Mouse (Mus musculus): ENCODE data around the gene Myt1l. TPM values are rescaled to one million over a fixed set of nuclear protein-coding genes. Genes with fewer than 3 reads are reported as not detected.

The Myt1l gene
- polyA plus RNA-seq, 1 experiment from 2014 or later, result 233 TPM

DNA sequence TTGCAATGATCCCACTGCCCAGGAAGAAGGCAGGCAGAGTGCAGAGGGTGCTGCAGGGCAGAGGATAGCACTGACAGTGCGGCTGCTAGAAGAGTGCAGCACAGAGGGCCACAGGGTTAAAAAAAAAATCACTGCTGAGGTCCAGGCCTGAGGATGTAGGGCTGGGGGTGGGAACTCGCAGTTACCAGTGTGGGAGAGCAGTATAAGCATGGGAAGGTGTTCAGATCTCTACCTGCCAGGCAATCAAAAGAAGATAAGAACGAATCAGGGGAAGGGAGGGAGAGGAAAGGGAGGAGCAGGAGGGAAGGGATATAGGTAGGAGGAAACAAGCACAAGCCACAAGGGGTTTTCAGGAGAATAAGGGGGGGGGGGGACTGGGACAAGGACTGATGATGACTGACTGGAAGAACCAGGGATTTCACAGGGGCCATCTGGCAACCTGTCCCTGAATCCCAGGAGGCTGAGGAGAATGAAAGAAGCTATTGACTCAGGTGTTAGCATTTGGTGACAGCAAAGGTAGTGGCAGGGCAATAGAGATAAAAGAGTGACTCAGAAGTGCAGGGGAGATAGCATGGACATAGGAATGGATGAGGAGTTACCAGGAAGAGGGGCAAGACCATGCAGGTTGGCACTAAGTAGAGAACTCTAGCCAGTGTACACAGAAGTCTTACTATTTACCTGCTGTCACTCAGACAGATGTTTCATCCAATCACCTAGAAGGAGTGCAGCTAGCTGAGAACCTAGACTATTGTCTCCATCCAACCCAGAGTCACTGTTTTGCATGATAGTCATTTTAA, 270.6 kb downstream of the Myt1l start:
- Histone ChIP-seq H3K36me3 (no peaks in the 10 kb centered on the region), H3K4me3 (no peak overlapping the region), H3K4me2 (no peak overlapping the region), H3K4me1 (replicated peaks) (no peaks in the 10 kb centered on the region), H3K9me3 (no peaks in the 10 kb centered on the region), H3K27me3 (no peaks in the 10 kb centered on the region), H3K27ac (replicated peaks) (no peak overlapping the region), H3K9ac (no peak overlapping the region)
- ATAC-seq (ENCODE audit: low FRiP score, low read depth), result no peak
- WGBS, result 70% methylated on average over 3 of the region's 3 CpGs

DNA sequence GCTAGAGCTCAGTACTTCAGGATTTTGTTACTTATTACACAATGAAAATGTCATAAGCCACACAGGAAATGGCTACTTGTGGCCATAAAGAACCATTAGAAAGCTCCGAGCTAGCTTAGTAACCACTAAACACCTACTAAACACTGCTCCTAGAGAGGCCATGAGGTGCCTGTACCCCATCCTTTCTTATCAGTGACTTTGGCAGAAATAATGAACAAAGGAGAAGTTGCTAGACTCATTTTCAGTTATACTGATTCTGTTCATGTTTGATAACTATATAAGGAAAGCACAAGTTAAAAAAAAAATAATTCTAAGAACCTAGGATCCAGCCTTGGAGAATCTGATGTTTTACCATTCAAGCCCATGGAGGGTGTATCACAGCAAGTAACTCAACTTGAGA, 278.2 kb downstream of the Myt1l start:
- 88% methylated on average over 1 of the region's 1 CpGs for WGBS

DNA sequence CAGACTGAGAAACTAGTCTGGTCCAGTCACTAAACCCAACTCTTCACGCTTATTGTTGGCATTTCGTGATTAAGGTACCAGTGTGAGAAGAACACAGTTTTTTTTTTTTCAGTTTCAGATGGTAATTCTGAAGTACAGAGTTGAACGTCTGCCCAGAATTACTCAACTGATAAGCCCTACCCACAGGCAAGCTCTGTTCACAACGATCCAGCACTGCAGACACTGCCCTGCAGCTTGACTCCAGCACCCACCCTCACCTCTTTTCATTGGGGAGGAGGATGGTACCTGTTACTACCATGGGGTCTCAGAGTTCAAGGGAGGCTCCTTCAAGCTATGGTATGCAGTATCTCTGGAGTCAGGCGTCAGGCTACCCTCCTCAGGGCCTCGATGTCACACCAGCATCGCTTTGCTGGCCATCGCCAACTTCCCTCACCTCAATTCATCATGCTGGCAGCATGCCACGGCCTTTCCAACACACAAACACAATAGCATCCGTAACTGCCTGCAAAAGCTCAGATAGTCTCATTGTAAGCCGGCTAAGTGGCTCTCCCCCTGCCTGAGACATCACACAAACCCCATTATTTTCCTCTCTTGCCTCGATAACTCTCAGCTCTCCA, 281.5 kb downstream of the Myt1l start:
- 26% methylated on average over 12 of the region's 12 CpGs for WGBS
- Histone ChIP-seq H3K36me3 (peaks cover 9% of the 10 kb centered on the region; the same call in 1 of the 2 replicates), H3K9ac (no peak overlapping the region), H3K4me2 (no peak overlapping the region), H3K27ac (replicated peaks) (peak overlapping the region; percentile 12), H3K27me3 (no peaks in the 10 kb centered on the region), H3K4me3 (no peak overlapping the region), H3K9me3 (no peaks in the 10 kb centered on the region), H3K4me1 (replicated peaks) (peaks cover 10% of the 10 kb centered on the region; the same call in 1 of the 2 replicates)
- ATAC-seq (ENCODE audit: low FRiP score, low read depth), result no peak

More for the DNA sequence above, 278.2 kb downstream of the Myt1l start:
- Histone ChIP-seq H3K4me1 (replicated peaks) (peaks cover 7% of the 10 kb centered on the region; the same call in 1 of the 2 replicates), H3K9ac (no peak overlapping the region), H3K36me3 (peaks cover 6% of the 10 kb centered on the region; the same call in 1 of the 2 replicates), H3K4me3 (no peak overlapping the region), H3K27ac (replicated peaks) (no peak overlapping the region), H3K4me2 (no peak overlapping the region), H3K9me3 (no peaks in the 10 kb centered on the region), H3K27me3 (no peaks in the 10 kb centered on the region)
- ATAC-seq (ENCODE audit: low FRiP score, low read depth), result no peak

DNA sequence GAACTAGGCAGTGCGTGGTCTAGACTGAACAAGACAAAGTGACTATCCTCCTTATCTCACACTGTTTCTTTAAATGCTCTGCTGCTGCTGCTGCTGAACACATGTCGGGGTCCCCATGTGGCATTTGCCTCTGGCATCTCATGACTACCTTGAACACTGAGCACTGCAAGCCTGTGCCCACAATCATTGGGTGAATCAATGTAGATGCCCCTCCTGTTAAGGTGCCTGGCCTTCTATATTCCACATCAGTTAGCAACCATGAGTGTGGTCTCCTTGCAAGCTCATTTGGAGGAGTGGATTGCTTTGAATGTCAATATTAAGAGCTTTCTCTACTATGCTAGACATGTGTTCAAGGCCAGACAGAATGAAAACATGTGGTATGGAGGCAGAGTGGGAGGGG, 287.3 kb downstream of the Myt1l start:
- no peak for ATAC-seq (ENCODE audit: low FRiP score, low read depth)
- H3K27ac ChIP-seq (replicated peaks), result peak overlapping the region; percentile 76
- peaks cover 30% of the 10 kb centered on the region for H3K4me1 ChIP-seq (replicated peaks)
- no peaks in the 10 kb centered on the region for H3K9me3 ChIP-seq
- H3K4me3 ChIP-seq, result no peak overlapping the region
- H3K4me2 ChIP-seq, result no peak overlapping the region
- peaks cover 4% of the 10 kb centered on the region; the same call in 1 of the 2 replicates for H3K36me3 ChIP-seq
- no peak overlapping the region for H3K9ac ChIP-seq
- H3K27me3 ChIP-seq, result no peaks in the 10 kb centered on the region
- 65% methylated on average over 2 of the region's 2 CpGs for WGBS

DNA sequence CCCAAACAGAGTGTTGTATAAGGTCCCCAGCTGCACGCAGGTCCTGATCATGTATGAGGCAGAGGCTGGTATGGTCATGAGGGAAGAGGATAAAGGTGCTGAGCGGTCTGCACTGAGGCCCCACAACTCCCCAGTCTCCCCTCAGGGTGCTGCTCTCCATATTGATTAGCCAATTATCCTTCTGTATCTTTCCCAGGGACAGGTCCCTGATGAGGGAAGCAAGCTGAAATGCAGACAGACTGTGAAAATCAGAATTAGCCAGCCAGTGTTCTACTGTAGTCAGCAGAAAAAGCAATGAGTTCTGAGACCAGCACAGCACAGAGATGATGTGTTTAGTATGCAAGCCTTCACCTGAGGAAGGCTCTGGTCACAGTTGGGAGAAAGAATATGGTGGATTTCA, 287.9 kb downstream of the Myt1l start:
- H3K4me2 ChIP-seq, result no peak overlapping the region
- peak; percentile 75 for ATAC-seq (ENCODE audit: low FRiP score, low read depth)
- no peak overlapping the region for H3K4me3 ChIP-seq
- 47% methylated on average over 2 of the region's 2 CpGs for WGBS
- H3K9me3 ChIP-seq, result no peaks in the 10 kb centered on the region
- H3K4me1 ChIP-seq (replicated peaks), result peaks cover 33% of the 10 kb centered on the region
- H3K36me3 ChIP-seq, result peaks cover 4% of the 10 kb centered on the region; the same call in 1 of the 2 replicates
- H3K9ac ChIP-seq, result no peak overlapping the region
- H3K27ac ChIP-seq (replicated peaks), result peak overlapping the region; percentile 76
- no peaks in the 10 kb centered on the region for H3K27me3 ChIP-seq

DNA sequence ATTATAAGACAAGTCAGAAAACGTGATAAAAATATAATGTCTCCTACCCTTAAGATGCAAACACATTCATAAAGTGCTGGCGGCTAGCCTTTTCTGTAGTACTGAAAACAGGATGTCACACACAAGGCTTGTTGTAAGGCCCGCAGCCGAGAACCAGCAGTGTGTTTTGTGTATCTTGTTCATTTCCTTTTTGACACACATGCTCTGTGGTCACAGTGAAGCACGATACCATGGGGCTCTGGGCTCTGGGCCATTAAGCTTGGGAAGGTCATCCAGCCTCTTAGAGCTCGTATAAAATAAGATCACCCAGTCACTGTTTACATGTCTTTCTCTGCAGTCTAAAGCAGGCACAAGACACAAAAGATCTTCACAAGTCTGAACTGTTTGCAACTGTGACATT, 288.6 kb downstream of the Myt1l start:
- Histone ChIP-seq H3K9me3 (no peaks in the 10 kb centered on the region), H3K4me1 (replicated peaks) (peaks cover 39% of the 10 kb centered on the region), H3K4me3 (no peak overlapping the region), H3K27ac (replicated peaks) (peak overlapping the region; percentile 76), H3K27me3 (no peaks in the 10 kb centered on the region), H3K36me3 (peaks cover 2% of the 10 kb centered on the region; the same call in 1 of the 2 replicates), H3K4me2 (no peak overlapping the region), H3K9ac (no peak overlapping the region)
- ATAC-seq (ENCODE audit: low FRiP score, low read depth), result no peak
- 51% methylated on average over 6 of the region's 6 CpGs for WGBS

DNA sequence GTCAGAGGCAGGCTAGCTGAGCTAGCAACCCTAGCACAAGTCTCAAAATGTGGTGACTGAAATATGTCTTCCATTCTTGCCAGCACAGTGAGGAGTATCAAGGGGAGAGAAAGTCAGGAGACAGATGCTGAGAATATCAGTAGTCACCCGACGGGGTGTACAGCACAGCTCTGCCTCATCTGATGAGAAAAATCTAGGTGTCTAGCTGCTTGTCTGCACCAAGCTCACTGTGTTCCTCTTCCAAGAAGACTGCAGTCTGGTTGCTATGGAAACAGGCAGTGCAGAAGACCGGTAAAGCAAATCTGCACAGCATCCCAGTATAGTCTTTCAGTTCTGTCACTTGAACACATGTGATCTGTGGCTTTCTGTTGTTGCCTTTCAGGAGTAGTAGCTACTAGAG, 294.0 kb downstream of the Myt1l start:
- 20% methylated on average over 3 of the region's 3 CpGs for WGBS
- Histone ChIP-seq H3K4me3 (no peak overlapping the region), H3K27ac (replicated peaks) (peak overlapping the region; percentile 82), H3K27me3 (no peaks in the 10 kb centered on the region), H3K4me2 (no peak overlapping the region), H3K4me1 (replicated peaks) (peaks cover 42% of the 10 kb centered on the region), H3K9ac (no peak overlapping the region), H3K36me3 (peaks cover 6% of the 10 kb centered on the region), H3K9me3 (no peaks in the 10 kb centered on the region)
- ATAC-seq (ENCODE audit: low FRiP score, low read depth), result peak; percentile 78

DNA sequence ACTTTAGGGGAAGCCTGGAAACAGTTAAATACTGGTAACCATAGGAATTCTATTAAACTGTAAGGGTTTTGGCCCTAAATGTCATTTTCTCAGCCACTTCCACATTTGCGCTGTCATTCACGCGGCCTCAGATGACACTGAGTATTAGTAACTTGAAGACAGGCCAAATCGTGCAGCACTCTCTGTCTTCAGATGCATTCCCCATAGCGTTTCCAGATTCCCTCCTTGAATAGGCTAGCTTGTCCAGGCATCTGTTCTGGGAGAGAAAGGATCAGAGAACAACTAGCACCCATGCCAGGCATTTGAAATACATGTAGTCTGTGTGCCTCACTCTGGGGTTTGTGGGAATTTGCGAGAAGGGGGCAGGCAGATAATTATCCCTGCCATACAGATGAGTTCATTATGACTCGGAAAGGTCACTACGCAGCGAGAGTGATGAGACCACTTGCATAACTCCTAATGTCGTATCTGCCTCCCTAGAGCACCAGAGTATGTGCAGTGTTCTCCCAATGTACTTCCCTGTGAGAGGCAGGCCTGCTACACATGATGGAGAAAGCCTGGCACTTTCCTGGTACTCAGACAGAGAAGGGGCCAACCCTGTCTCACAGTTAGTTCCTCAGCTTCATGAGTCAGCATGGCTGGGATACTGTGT, 295.7 kb downstream of the Myt1l start:
- no peak overlapping the region for H3K4me2 ChIP-seq
- H3K4me1 ChIP-seq (replicated peaks), result peaks cover 36% of the 10 kb centered on the region
- no peak overlapping the region for H3K9ac ChIP-seq
- H3K36me3 ChIP-seq, result peaks cover 11% of the 10 kb centered on the region
- H3K27me3 ChIP-seq, result no peaks in the 10 kb centered on the region
- no peak; the same call in 1 of the 2 replicates for ATAC-seq (ENCODE audit: low FRiP score, low read depth)
- H3K27ac ChIP-seq (replicated peaks), result peak overlapping the region; percentile 35
- no peak overlapping the region for H3K4me3 ChIP-seq
- no peaks in the 10 kb centered on the region for H3K9me3 ChIP-seq
- WGBS, result 60% methylated on average over 10 of the region's 10 CpGs

DNA sequence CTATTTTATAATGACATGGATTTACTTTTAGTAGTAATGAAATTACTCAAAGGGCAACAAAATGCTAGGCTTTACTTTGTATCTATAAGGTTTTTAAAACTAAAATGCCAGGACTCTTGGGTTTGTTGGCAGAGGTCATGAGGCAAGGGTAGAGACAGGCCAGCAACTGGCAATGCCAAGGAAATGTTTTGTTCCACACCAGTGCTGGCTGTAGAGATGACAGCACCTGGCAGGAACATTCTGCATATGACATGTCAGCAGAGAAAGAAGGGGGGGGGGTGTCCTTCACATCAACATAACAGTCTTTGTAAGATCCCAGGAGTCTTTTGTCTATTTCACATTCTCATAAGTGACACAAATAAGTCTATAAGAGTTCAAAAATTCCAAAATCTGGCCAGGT, 302.4 kb downstream of the Myt1l start:
- H3K4me1 ChIP-seq (replicated peaks), result peaks cover 9% of the 10 kb centered on the region; the same call in 1 of the 2 replicates
- no peak overlapping the region for H3K4me3 ChIP-seq
- H3K4me2 ChIP-seq, result no peak overlapping the region
- no peak for ATAC-seq (ENCODE audit: low FRiP score, low read depth)
- H3K27me3 ChIP-seq, result no peaks in the 10 kb centered on the region
- no peak overlapping the region for H3K9ac ChIP-seq
- peaks cover 14% of the 10 kb centered on the region for H3K36me3 ChIP-seq
- H3K9me3 ChIP-seq, result no peaks in the 10 kb centered on the region
- H3K27ac ChIP-seq (replicated peaks), result no peak overlapping the region

DNA sequence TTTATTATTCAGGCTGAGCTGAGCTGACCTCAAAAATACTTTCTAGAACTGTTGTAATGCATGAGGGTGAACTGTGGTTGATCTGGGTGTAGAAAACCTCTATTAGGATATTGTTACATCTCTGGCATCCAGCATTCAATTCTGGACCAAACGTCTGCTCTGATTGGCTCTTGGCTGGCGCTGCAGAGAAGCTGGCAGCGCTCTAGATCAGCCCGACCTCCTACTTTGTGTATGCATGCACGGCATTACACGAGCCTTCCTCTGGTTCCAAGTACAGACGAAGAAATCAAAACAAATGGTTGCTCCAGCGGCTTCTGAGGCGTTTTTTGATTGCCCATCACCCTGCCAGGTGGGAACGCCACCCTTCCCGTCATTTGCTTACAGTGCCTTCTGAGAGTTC, 303.2 kb downstream of the Myt1l start:
- no peak overlapping the region for H3K27ac ChIP-seq (replicated peaks)
- no peak for ATAC-seq (ENCODE audit: low FRiP score, low read depth)
- H3K4me2 ChIP-seq, result no peak overlapping the region

DNA sequence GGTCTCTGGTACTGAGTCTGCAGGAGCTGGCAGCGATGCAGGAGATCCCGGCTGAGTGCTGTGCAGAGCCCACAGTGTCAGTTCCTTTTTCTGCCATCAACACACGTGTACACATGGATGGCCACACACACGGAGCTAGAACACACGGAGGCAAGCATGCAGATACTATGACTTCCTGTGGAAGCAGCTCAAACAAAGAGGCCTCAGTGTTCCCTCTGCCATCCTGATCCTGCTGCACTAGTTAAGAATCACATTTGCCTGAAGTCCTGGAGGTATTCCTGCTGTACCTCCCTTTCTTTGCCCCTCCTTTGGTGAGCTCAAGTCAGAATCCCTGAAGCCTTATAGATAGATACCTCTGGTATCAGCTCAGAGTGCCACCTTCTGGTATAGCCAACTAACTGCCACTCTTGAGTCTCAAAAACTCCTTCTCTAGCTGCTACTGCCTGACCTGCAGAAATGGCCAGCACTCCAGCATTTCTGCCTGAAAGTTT, 309.2 kb downstream of the Myt1l start:
- H3K9me3 ChIP-seq, result no peaks in the 10 kb centered on the region
- H3K27me3 ChIP-seq, result no peaks in the 10 kb centered on the region
- WGBS, result 52% methylated on average over 5 of the region's 5 CpGs
- H3K4me1 ChIP-seq (replicated peaks), result peaks cover 23% of the 10 kb centered on the region
- H3K36me3 ChIP-seq, result peaks cover 15% of the 10 kb centered on the region
- H3K9ac ChIP-seq, result no peak overlapping the region
- peak; percentile 86 for ATAC-seq (ENCODE audit: low FRiP score, low read depth)
- no peak overlapping the region for H3K4me3 ChIP-seq
- peak overlapping the region; percentile 57 for H3K27ac ChIP-seq (replicated peaks)
- H3K4me2 ChIP-seq, result no peak overlapping the region

More for the DNA sequence above, 303.2 kb downstream of the Myt1l start:
- H3K36me3 ChIP-seq, result peaks cover 14% of the 10 kb centered on the region
- H3K4me3 ChIP-seq, result no peak overlapping the region
- no peaks in the 10 kb centered on the region for H3K9me3 ChIP-seq
- H3K4me1 ChIP-seq (replicated peaks), result peaks cover 17% of the 10 kb centered on the region
- no peak overlapping the region for H3K9ac ChIP-seq
- no peaks in the 10 kb centered on the region for H3K27me3 ChIP-seq
- 81% methylated on average over 11 of the region's 11 CpGs for WGBS

DNA sequence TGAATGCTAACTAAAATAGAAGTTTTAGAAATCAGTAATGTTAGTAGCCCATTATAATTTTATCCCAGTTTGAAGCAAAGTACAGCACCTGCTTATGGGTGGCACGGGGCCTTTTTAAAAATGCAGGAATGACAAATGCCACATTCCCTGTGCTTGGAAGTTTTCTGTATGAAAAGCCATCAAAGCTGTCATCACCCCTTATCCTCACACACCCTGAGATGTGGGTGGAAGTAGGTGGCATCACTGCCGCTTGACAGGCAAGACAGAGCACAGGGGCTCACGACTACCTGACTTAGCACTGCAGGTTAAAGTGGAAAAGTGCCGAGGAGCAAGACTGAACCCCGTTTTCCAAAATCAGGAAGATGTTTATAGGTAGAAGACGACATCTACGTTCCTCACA, 310.2 kb downstream of the Myt1l start:
- no peak for ATAC-seq (ENCODE audit: low FRiP score, low read depth)
- peaks cover 23% of the 10 kb centered on the region for H3K36me3 ChIP-seq

More for the DNA sequence above, 310.2 kb downstream of the Myt1l start:
- Histone ChIP-seq H3K4me1 (replicated peaks) (peaks cover 23% of the 10 kb centered on the region), H3K27ac (replicated peaks) (no peak overlapping the region), H3K9me3 (no peaks in the 10 kb centered on the region), H3K4me3 (no peak overlapping the region), H3K27me3 (no peaks in the 10 kb centered on the region), H3K9ac (no peak overlapping the region), H3K4me2 (no peak overlapping the region)
- 90% methylated on average over 7 of the region's 7 CpGs for WGBS

Measured in hindbrain, embryonic 15.5 days (tissue).